Mouse (Mus musculus): ENCODE data around the gene Traf4.

The Traf4 gene

DNA sequence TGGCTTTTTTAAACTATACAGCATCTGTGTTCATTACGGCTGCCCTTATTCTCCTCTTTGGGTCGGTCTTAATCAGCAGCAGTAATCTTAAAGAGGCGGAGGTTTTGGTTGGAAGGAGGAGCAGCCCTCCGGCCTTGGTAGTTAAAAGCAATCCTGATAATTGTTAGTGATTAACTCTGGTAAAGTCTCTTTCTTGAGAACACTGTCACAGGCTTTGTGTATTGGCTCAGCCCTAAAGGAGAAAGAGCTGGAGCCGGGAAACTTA, 49.3 kb downstream of the Traf4 start:
- in situ Hi-C loops (cut with MboI; ENCODE audit: low pct_unique_long_range_greater_than_20kb in 1 of 2, low sequenced_read_pairs in 2 of 2, unreplicated experiment in 1 of 2) = no loop called here

DNA sequence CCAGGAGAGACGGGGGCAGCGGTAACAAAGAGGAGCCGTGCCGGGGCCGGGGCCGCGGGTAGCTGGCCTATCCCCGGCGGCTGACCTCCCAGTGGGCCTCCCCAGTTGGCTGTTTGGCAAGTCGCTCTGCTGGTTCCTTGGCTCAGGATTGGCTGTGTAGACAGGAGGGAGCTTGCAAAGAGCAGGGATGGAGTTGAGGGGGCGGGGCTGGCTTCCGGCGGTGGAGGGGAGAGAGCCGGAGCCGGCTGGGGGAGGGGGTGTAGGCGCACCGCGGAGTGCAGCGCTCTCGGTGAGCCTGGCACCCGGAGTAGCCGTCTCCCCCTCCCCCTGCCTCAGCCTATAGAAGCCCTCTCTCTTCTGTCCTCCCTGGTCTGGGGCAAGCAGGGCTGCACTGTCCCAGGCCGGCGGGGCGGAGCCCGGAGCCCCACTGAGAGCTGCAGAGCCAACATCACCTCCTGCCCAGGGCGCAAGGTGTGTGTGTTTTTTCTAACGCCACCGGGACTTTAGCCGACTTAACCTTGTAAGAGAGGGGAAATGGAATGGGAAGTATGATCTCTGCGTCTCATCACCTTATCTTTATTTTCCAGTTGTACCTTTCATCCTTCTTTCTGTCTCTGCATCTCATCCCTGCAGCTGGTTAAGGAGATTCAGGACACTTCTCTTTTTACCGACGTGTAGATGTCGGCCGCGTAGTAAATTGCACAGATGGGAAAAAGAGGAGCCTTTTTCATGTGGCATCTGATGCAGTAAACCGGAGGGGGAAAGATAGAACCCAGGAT, 49.8 kb downstream of the Traf4 start:
- in situ Hi-C loops (cut with MboI; ENCODE audit: low pct_unique_long_range_greater_than_20kb in 1 of 2, low sequenced_read_pairs in 2 of 2, unreplicated experiment in 1 of 2) = no loop called here

DNA sequence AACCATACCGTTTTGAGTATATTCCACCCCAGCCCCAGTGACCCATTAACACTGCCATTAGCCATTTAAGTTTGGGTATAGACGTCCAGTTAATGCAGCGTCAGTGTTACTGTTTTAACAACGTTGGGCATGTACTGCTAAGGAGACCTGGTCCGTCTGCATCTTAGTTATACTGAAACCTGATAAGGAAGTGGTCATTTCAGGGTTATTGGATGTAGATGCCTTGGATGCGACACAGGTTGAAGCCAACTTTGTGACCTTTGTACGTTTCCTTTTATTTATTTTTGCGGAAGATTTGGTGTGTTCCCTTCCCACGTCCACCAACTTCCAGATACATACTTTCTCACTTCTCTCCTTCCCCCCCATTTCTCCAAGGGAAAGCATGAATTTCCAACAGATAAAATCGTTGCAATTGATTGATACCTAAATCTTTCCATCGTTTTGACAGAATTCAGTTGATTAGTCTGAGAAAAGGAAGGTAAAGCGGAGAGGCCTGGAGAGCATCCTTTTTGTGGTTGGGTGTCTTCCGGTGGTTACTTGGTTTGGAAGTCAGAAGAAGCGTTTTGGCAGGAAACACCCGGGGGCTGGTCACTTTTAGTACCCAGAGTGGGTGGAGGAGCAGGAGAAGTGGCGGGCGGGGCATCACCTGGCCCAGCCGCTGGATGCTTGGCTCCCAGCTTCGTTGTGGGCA, 50.6 kb downstream of the Traf4 start:
- in situ Hi-C loops (cut with MboI; ENCODE audit: low pct_unique_long_range_greater_than_20kb in 1 of 2, low sequenced_read_pairs in 2 of 2, unreplicated experiment in 1 of 2) = no loop called here

DNA sequence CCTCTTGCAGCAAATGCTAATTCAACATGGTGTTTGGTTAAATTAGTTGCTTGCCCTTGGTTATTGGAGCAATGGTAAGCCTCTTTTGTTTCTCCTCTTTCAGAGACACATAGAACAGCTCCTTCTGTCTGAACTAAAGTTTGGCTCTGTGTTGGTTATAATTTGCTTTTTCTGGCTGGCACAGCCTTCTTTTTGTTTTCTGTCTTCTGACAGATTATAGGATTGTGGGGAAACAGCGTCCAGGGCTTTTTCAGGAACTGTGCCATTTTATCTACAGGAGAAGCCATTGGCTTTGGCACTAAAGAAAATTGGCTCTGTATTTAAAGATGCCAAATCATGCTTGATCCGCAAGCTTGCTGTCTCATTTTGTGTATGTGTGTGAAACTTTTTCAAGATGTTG, 51.8 kb downstream of the Traf4 start:
- in situ Hi-C loops (cut with MboI; ENCODE audit: low pct_unique_long_range_greater_than_20kb in 1 of 2, low sequenced_read_pairs in 2 of 2, unreplicated experiment in 1 of 2) = no loop called here

Measured in mouse embryonic stem cell (cell line).